Mouse (Mus musculus): Measurements from ENCODE around the gene Foxm1.

Gene Foxm1

GRCm38 (mm10) chr6:128362381-128363006, at the start of gene Foxm1, which contains the start of gene Rhno1:
Gene Foxm1 (plus strand): TSS chr6:128362967.
Gene Rhno1 (minus strand): TSS chr6:128362911.
- DNase-seq (ENCODE audit: low read depth, low spot score) = peak; percentile 84

- peak; percentile 57 for DNase-seq (ENCODE audit: low read depth, low spot score)
Measured at GRCm38 (mm10) chr6:128314796-128315195, 48.0 kb upstream of the Foxm1 start.

- DNase-seq (ENCODE audit: low read depth, low spot score) = peak; percentile 62
Measured at GRCm38 (mm10) chr6:128315597-128315996, 47.2 kb upstream of the Foxm1 start.

GRCm38 (mm10) chr6:128318317-128318716, 44.5 kb upstream of the Foxm1 start:
- peak; percentile 86 for DNase-seq (ENCODE audit: low read depth, low spot score)

- peak; percentile 97 for DNase-seq (ENCODE audit: low read depth, low spot score)
Measured at GRCm38 (mm10) chr6:128334397-128335124, 28.2 kb upstream of the Foxm1 start.

GRCm38 (mm10) chr6:128337467-128337866, 25.3 kb upstream of the Foxm1 start:
- DNase-seq (ENCODE audit: low read depth, low spot score) = no peak

GRCm38 (mm10) chr6:128338876-128339275, 23.9 kb upstream of the Foxm1 start:
- no peak for DNase-seq (ENCODE audit: low read depth, low spot score)

GRCm38 (mm10) chr6:128341956-128342723, 20.6 kb upstream of the Foxm1 start:
- peak; percentile 42 for DNase-seq (ENCODE audit: low read depth, low spot score)

GRCm38 (mm10) chr6:128345623-128346022, 17.1 kb upstream of the Foxm1 start:
- DNase-seq (ENCODE audit: low read depth, low spot score) = no peak

GRCm38 (mm10) chr6:128346782-128347181, 16.0 kb upstream of the Foxm1 start:
- no peak for DNase-seq (ENCODE audit: low read depth, low spot score)

GRCm38 (mm10) chr6:128349711-128350110, 13.1 kb upstream of the Foxm1 start:
- DNase-seq (ENCODE audit: low read depth, low spot score) = no peak

GRCm38 (mm10) chr6:128354140-128354539, 8.6 kb upstream of the Foxm1 start:
- DNase-seq (ENCODE audit: low read depth, low spot score) = no peak

GRCm38 (mm10) chr6:128355201-128355681, 7.5 kb upstream of the Foxm1 start:
- peak; percentile 83 for DNase-seq (ENCODE audit: low read depth, low spot score)

- DNase-seq (ENCODE audit: low read depth, low spot score) = peak; percentile 97
Measured at GRCm38 (mm10) chr6:128355726-128356416, 6.9 kb upstream of the Foxm1 start, which contains the start of gene Tulp3. Gene Tulp3 (minus strand): TSS chr6:128355851.

GRCm38 (mm10) chr6:128358999-128359398, 3.8 kb upstream of the Foxm1 start:
- peak; percentile 79 for DNase-seq (ENCODE audit: low read depth, low spot score)

- no peak for DNase-seq (ENCODE audit: low read depth, low spot score)
Measured at GRCm38 (mm10) chr6:128361901-128362300, 866 bp upstream of the Foxm1 start.

GRCm38 (mm10) chr6:128363007-128363825, 449 bp downstream of the Foxm1 start:
- peak; percentile 65 for DNase-seq (ENCODE audit: low read depth, low spot score)

GRCm38 (mm10) chr6:128364721-128365120, 2.0 kb downstream of the Foxm1 start:
- DNase-seq (ENCODE audit: low read depth, low spot score) = no peak

- no peak for DNase-seq (ENCODE audit: low read depth, low spot score)
Measured at GRCm38 (mm10) chr6:128366466-128366865, 3.7 kb downstream of the Foxm1 start.

- DNase-seq (ENCODE audit: low read depth, low spot score) = no peak
Measured at GRCm38 (mm10) chr6:128370040-128370439, 7.3 kb downstream of the Foxm1 start.

GRCm38 (mm10) chr6:128375192-128375591, 12.4 kb downstream of the Foxm1 start, which contains the start of the genes Tex52 and Gm44596:
Gene Tex52 (plus strand): TSS chr6:128375456.
Gene Gm44596 (plus strand): TSS chr6:128375503.
- DNase-seq (ENCODE audit: low read depth, low spot score) = peak; percentile 58
